Mouse (Mus musculus) CH12.LX (cell line): ENCODE data around the gene Adss.

Source experiments
- CTCF ChIP-seq, 2 experiments: IDR thresholded peaks in 1 of 2; conservative IDR thresholded peaks in 1 of 2; 2 replicates each; pipeline ENCODE4 v1.5.1; 2011 to 2012; ENCODE audit warnings: low read depth in 2 of 2, low read length in 2 of 2, improper control_type of control experiment in 1 of 2, inconsistent platforms in 1 of 2, mild to moderate bottlenecking in 1 of 2, moderate library complexity in 1 of 2
- MAFK ChIP-seq: IDR thresholded peaks from 2 replicates; pipeline ENCODE4 v1.6.1; 2011; ENCODE audit warnings: low read length, improper control_type of control experiment; ENCODE audit not compliant: insufficient replicate concordance
- MAX ChIP-seq: IDR thresholded peaks from 2 replicates; pipeline ENCODE4 v1.6.1; 2011; ENCODE audit warnings: low read length, improper control_type of control experiment
- POLR2A ChIP-seq: IDR thresholded peaks from 2 replicates; pipeline ENCODE4 v1.6.1; 2011; ENCODE audit warnings: low read depth, mild to moderate bottlenecking, improper control_type of control experiment, low read length
- POLR2AphosphoS2 ChIP-seq: IDR thresholded peaks from 2 replicates; pipeline ENCODE4 v1.6.1; 2011; ENCODE audit warnings: low read depth, low read length, improper control_type of control experiment
- SMC3 ChIP-seq: IDR thresholded peaks from 2 replicates; pipeline ENCODE4 v1.6.1; 2011; ENCODE audit warnings: low read depth, low read length, improper control_type of control experiment
- TBP ChIP-seq: conservative IDR thresholded peaks from 2 replicates; pipeline ENCODE4 v1.6.1; 2011; ENCODE audit warnings: low read depth, low read length, improper control_type of control experiment
- TCF12 ChIP-seq: IDR thresholded peaks from 2 replicates; pipeline ENCODE4 v1.6.1; 2014; ENCODE audit warnings: low read depth, mild to moderate bottlenecking, inconsistent platforms, low read length, improper control_type of control experiment
- USF1 ChIP-seq: IDR thresholded peaks from 2 replicates; pipeline ENCODE4 v1.6.1; 2014; ENCODE audit warnings: low read depth, mild to moderate bottlenecking, inconsistent platforms, low read length, improper control_type of control experiment
- ZC3H11A ChIP-seq: IDR thresholded peaks from 2 replicates; pipeline ENCODE4 v1.6.1; 2012; ENCODE audit warnings: low read depth, mild to moderate bottlenecking, inconsistent platforms, low read length, improper control_type of control experiment

- TF ChIP-seq ZC3H11A (no peak), TBP (no peak), USF1 (no peak), CTCF (conservative IDR thresholded peaks at IDR 0.05 in 1 of 2, IDR thresholded peaks at IDR 0.05 in 1 of 2; ENCODE audit: low read depth in 2 of 2, low read length in 2 of 2) (no peak), MAFK (no peak), POLR2AphosphoS2 (no peak), POLR2A (no peak), MAX (no peak), SMC3 (no peak), TCF12 (no peak)
Observed at GRCm38 (mm10) chr1:177747869-177748540, 48.3 kb downstream of the Adss start.
